Mouse (Mus musculus) effector memory CD4-positive, alpha-beta T cell, adult 5 months (primary cell): Measurements from ENCODE around the gene Foxr2. TPM values are rescaled to one million over a fixed set of nuclear protein-coding genes. Genes with fewer than 3 reads are reported as not detected.

Experiments used
- polyA plus RNA-seq: library from polyadenylated mRNA; unstranded; fragments of 100-300 nt; shearing (Covaris generic); gene quantifications from one replicate; pipeline ENCODE4 v1.2.1, GENCODE M21; 2017

Gene Foxr2
- not detected for polyA plus RNA-seq

GRCm38 (mm10) chrX:153118486-153118885, at the start of gene Foxr2:
Foxr2 (plus strand) TSS chrX:153118786.

GRCm38 (mm10) chrX:153139734-153140515, 21.3 kb downstream of the Foxr2 start, which contains the start of gene Rragb:
Rragb (plus strand) TSS chrX:153139981.

Other genes with a start within 250 kb of the Foxr2 start
- gene Usp51, start 112.3 kb upstream of the Foxr2 start, polyA plus RNA-seq: not detected
- 0.54 TPM for gene Mageh1, start 81.2 kb upstream of the Foxr2 start, polyA plus RNA-seq
- 11.0 TPM for gene Rragb, start 21.2 kb downstream of the Foxr2 start, polyA plus RNA-seq
- 1.8 TPM for gene Klf8, start 118.7 kb downstream of the Foxr2 start, polyA plus RNA-seq